Mouse (Mus musculus) limb, embryonic 15.5 days (tissue): ENCODE results near the gene Dhps. TPM values are rescaled to one million over a fixed set of nuclear protein-coding genes. Genes with fewer than 3 reads are reported as not detected.

Experiments used
- ATAC-seq: fragments of 200-750 bp; cut with Nextera tagmentation; 2 replicates; pipeline ENCODE4 v1.8.0; 2017; ENCODE audit warnings: low read depth, moderate TSS enrichment; ENCODE audit not compliant: insufficient number of reproducible peaks, low FRiP score, low TSS enrichment
- H3K27ac ChIP-seq: fragments of 300-500 bp; sonication (generic); 2 replicates; pipeline ENCODE4 v1.5.1; 2015; ENCODE audit warnings: moderate library complexity, mild to moderate bottlenecking, inconsistent platforms
- H3K27me3 ChIP-seq: fragments of 300-500 bp; sonication (generic); 2 replicates; pipeline ENCODE4 v1.6.1; 2015; ENCODE audit warnings: inconsistent platforms
- H3K36me3 ChIP-seq: fragments of 300-500 bp; sonication (generic); 2 replicates; pipeline ENCODE4 v1.6.1; 2015; ENCODE audit warnings: inconsistent platforms
- H3K4me1 ChIP-seq: fragments of 300-500 bp; sonication (generic); 2 replicates; pipeline ENCODE4 v1.6.1; 2015; ENCODE audit warnings: inconsistent platforms
- H3K4me2 ChIP-seq: fragments of 300-500 bp; sonication (generic); 2 replicates; pipeline ENCODE4 v1.6.1; 2015; ENCODE audit warnings: mild to moderate bottlenecking, inconsistent platforms
- H3K4me3 ChIP-seq: fragments of 300-500 bp; sonication (generic); 2 replicates; pipeline ENCODE4 v1.5.1; 2015; ENCODE audit warnings: mild to moderate bottlenecking, inconsistent platforms
- H3K9ac ChIP-seq: fragments of 300-500 bp; sonication (generic); 2 replicates; pipeline ENCODE4 v1.6.1; 2015; ENCODE audit warnings: inconsistent platforms
- H3K9me3 ChIP-seq: fragments of 300-500 bp; sonication (generic); 2 replicates; pipeline ENCODE4 v1.6.1; 2016; ENCODE audit warnings: inconsistent platforms
- WGBS: fragments of 180-500 bp; shearing (Covaris S2); methylation state at CpG from one replicate; pipeline ENCODE4 v1.1.7; 2015; 5-methylcytosine and 5-hydroxymethylcytosine counted together
- polyA plus RNA-seq: library from polyadenylated mRNA; unstranded; fragments of >200 nt; fragmentation: Nextera tagmentation; extraction: Ambion mirVana; gene quantifications from 2 replicates; pipeline ENCODE4 v1.2.1, GENCODE M21; 2015

The Dhps gene
- polyA plus RNA-seq, 1 experiment from 2014 or later = 41.5 TPM

GRCm38 (mm10) chr8:85067155-85067554, 4.4 kb upstream of the Dhps start:
- 91% methylated on average over 2 of the region's 2 CpGs for WGBS

GRCm38 (mm10) chr8:85067982-85068381, 3.6 kb upstream of the Dhps start, which contains the start of gene Gm5741:
Gene Gm5741 (minus strand): TSS chr8:85067982.
- Histone ChIP-seq H3K4me1 (peaks cover 12% of the 10 kb centered on the region; the same call in 1 of the 2 replicates), H3K4me3 (no peak within 1 kb of the TSS), H3K27me3 (no peaks in the 10 kb centered on the region), H3K9ac (no peak within 1 kb of the TSS), H3K27ac (no peak within 1 kb of the TSS), H3K4me2 (no peak within 1 kb of the TSS), H3K9me3 (no peaks in the 10 kb centered on the region), H3K36me3 (peaks cover 33% of the 10 kb centered on the region)
- no peak for ATAC-seq

More at GRCm38 (mm10) chr8:85067155-85067554, 4.4 kb upstream of the Dhps start:
- no peaks in the 10 kb centered on the region for H3K9me3 ChIP-seq
- no peak overlapping the region for H3K4me2 ChIP-seq
- ATAC-seq = no peak
- peaks cover 5% of the 10 kb centered on the region; the same call in 1 of the 2 replicates for H3K4me1 ChIP-seq
- no peak overlapping the region for H3K27ac ChIP-seq
- no peak overlapping the region for H3K4me3 ChIP-seq
- H3K9ac ChIP-seq = no peak overlapping the region
- H3K36me3 ChIP-seq = peaks cover 33% of the 10 kb centered on the region
- H3K27me3 ChIP-seq = no peaks in the 10 kb centered on the region

GRCm38 (mm10) chr8:85071041-85071440, 516 bp upstream of the Dhps start:
- H3K9me3 ChIP-seq = no peaks in the 10 kb centered on the region
- peaks cover 43% of the 10 kb centered on the region for H3K36me3 ChIP-seq
- H3K9ac ChIP-seq = no peak overlapping the region
- 0 out of 2 replicates have a peak overlapping the region, but pooled peaks have one; percentile 94 for H3K27ac ChIP-seq
- H3K4me1 ChIP-seq = peaks cover 17% of the 10 kb centered on the region; the same call in 1 of the 2 replicates
- H3K27me3 ChIP-seq = no peaks in the 10 kb centered on the region
- ATAC-seq = no peak
- H3K4me3 ChIP-seq = peak overlapping the region; percentile 90
- peak overlapping the region; percentile 77 for H3K4me2 ChIP-seq
- WGBS = 80% methylated on average over 5 of the region's 5 CpGs

- Histone ChIP-seq H3K27ac (peak overlapping the region; percentile 94), H3K4me2 (peak overlapping the region; percentile 77), H3K27me3 (no peaks in the 10 kb centered on the region), H3K4me1 (peaks cover 17% of the 10 kb centered on the region; the same call in 1 of the 2 replicates), H3K36me3 (peaks cover 38% of the 10 kb centered on the region), H3K9me3 (no peaks in the 10 kb centered on the region), H3K9ac (peak overlapping the region; percentile 75; the same call in 1 of the 2 replicates), H3K4me3 (peak overlapping the region; percentile 90)
- WGBS = 35% methylated on average over 9 of the region's 9 CpGs
- no peak for ATAC-seq
These were observed 890 bp downstream of the Dhps start for GRCm38 (mm10) chr8:85072364-85072929.

- 94% methylated on average over 15 of the region's 15 CpGs for WGBS
These were observed 1.6 kb downstream of the Dhps start for GRCm38 (mm10) chr8:85073041-85073612.

GRCm38 (mm10) chr8:85074167-85074566, 2.6 kb downstream of the Dhps start:
- Histone ChIP-seq H3K4me2 (no peak overlapping the region), H3K4me1 (peaks cover 17% of the 10 kb centered on the region; the same call in 1 of the 2 replicates), H3K27ac (no peak overlapping the region), H3K9ac (no peak overlapping the region), H3K4me3 (no peak overlapping the region), H3K36me3 (peaks cover 46% of the 10 kb centered on the region), H3K9me3 (no peaks in the 10 kb centered on the region), H3K27me3 (no peaks in the 10 kb centered on the region)
- no peak for ATAC-seq
- WGBS = 81% methylated on average over 10 of the region's 10 CpGs

More at GRCm38 (mm10) chr8:85073041-85073612, 1.6 kb downstream of the Dhps start:
- peaks cover 38% of the 10 kb centered on the region for H3K36me3 ChIP-seq
- no peak for ATAC-seq
- H3K4me1 ChIP-seq = peaks cover 17% of the 10 kb centered on the region; the same call in 1 of the 2 replicates
- H3K9ac ChIP-seq = no peak overlapping the region
- H3K4me2 ChIP-seq = no peak overlapping the region
- no peak overlapping the region for H3K4me3 ChIP-seq
- no peaks in the 10 kb centered on the region for H3K27me3 ChIP-seq
- H3K27ac ChIP-seq = no peak overlapping the region
- H3K9me3 ChIP-seq = no peaks in the 10 kb centered on the region

- ATAC-seq = no peak
- no peak overlapping the region for H3K9ac ChIP-seq
- H3K36me3 ChIP-seq = peaks cover 46% of the 10 kb centered on the region
- WGBS = 91% methylated on average over 10 of the region's 10 CpGs
- H3K27ac ChIP-seq = no peak overlapping the region
- peaks cover 21% of the 10 kb centered on the region; the same call in 1 of the 2 replicates for H3K4me1 ChIP-seq
- H3K27me3 ChIP-seq = no peaks in the 10 kb centered on the region
- H3K9me3 ChIP-seq = no peaks in the 10 kb centered on the region
- no peak overlapping the region for H3K4me2 ChIP-seq
- H3K4me3 ChIP-seq = no peak overlapping the region
These were observed 3.1 kb downstream of the Dhps start for GRCm38 (mm10) chr8:85074617-85075016.

GRCm38 (mm10) chr8:85076001-85076400, 4.4 kb downstream of the Dhps start:
- WGBS = 84% methylated on average over 9 of the region's 9 CpGs
- H3K36me3 ChIP-seq = peaks cover 46% of the 10 kb centered on the region
- H3K4me1 ChIP-seq = peaks cover 23% of the 10 kb centered on the region; the same call in 1 of the 2 replicates

GRCm38 (mm10) chr8:85076993-85077392, 5.4 kb downstream of the Dhps start:
- H3K36me3 ChIP-seq = peaks cover 46% of the 10 kb centered on the region
- H3K27me3 ChIP-seq = no peaks in the 10 kb centered on the region
- H3K27ac ChIP-seq = no peak overlapping the region
- WGBS = 0% methylated on average over 2 of the region's 2 CpGs
- H3K4me2 ChIP-seq = no peak overlapping the region
- H3K4me1 ChIP-seq = peaks cover 30% of the 10 kb centered on the region
- no peak overlapping the region for H3K9ac ChIP-seq
- no peak for ATAC-seq
- H3K9me3 ChIP-seq = no peaks in the 10 kb centered on the region
- H3K4me3 ChIP-seq = no peak overlapping the region

More at GRCm38 (mm10) chr8:85076001-85076400, 4.4 kb downstream of the Dhps start:
- Histone ChIP-seq H3K27me3 (no peaks in the 10 kb centered on the region), H3K27ac (no peak overlapping the region), H3K9me3 (no peaks in the 10 kb centered on the region), H3K4me3 (no peak overlapping the region), H3K4me2 (no peak overlapping the region), H3K9ac (no peak overlapping the region)
- ATAC-seq = no peak

- 1% methylated on average over 25 of the region's 25 CpGs for WGBS
- Histone ChIP-seq H3K4me1 (peaks cover 38% of the 10 kb centered on the region), H3K36me3 (peaks cover 26% of the 10 kb centered on the region), H3K9me3 (no peaks in the 10 kb centered on the region), H3K27ac (peak overlapping the region; percentile 90), H3K9ac (peak overlapping the region; percentile 83), H3K4me2 (peak overlapping the region; percentile 93), H3K27me3 (no peaks in the 10 kb centered on the region), H3K4me3 (peak overlapping the region; percentile 76)
- no peak for ATAC-seq
These were observed 8.6 kb downstream of the Dhps start for GRCm38 (mm10) chr8:85080214-85080531.

- peak within 1 kb of the TSS; percentile 76 for H3K4me3 ChIP-seq
- no peaks in the 10 kb centered on the region for H3K27me3 ChIP-seq
- H3K4me2 ChIP-seq = peak within 1 kb of the TSS; percentile 93
- peaks cover 26% of the 10 kb centered on the region for H3K36me3 ChIP-seq
- H3K9me3 ChIP-seq = no peaks in the 10 kb centered on the region
- H3K4me1 ChIP-seq = peaks cover 38% of the 10 kb centered on the region
- H3K9ac ChIP-seq = peak within 1 kb of the TSS; percentile 83
- WGBS = under 1% methylated on average over 30 of the region's 30 CpGs
- peak within 1 kb of the TSS; percentile 90 for H3K27ac ChIP-seq
- ATAC-seq = no peak
These were observed 9.1 kb downstream of the Dhps start, which contains the start of gene Wdr83os for GRCm38 (mm10) chr8:85080532-85081215. Gene Wdr83os (plus strand): TSS chr8:85080740.

- peak; percentile 61 for ATAC-seq
- peak within 1 kb of the TSS; percentile 93 for H3K4me2 ChIP-seq
- peak within 1 kb of the TSS; percentile 83 for H3K9ac ChIP-seq
- WGBS = 2% methylated on average over 9 of the region's 9 CpGs
- peaks cover 25% of the 10 kb centered on the region for H3K36me3 ChIP-seq
- H3K27me3 ChIP-seq = no peaks in the 10 kb centered on the region
- peaks cover 38% of the 10 kb centered on the region for H3K4me1 ChIP-seq
- peak within 1 kb of the TSS; percentile 90 for H3K27ac ChIP-seq
- H3K9me3 ChIP-seq = no peaks in the 10 kb centered on the region
- peak within 1 kb of the TSS; percentile 76 for H3K4me3 ChIP-seq
These were observed 9.6 kb downstream of the Dhps start, which contains the start of gene Wdr83 for GRCm38 (mm10) chr8:85081216-85081555. Gene Wdr83 (minus strand): TSS chr8:85081306.
